Comparison of ENCODE assay signal across 19 mouse cellular contexts in genomic region chr15:9183995-9184394, GRCm38 (mm10). TPM values are rescaled to one million over a fixed set of nuclear protein-coding genes. Genes with fewer than 3 reads are reported as not detected.
DNase-seq lines count a peak whose midpoint lies in the region; ATAC-seq and TF ChIP-seq lines count a peak whose summit lies in the region.
"Had no signal": no experiment of that assay in that cellular context is flagged by ENCODE, and none has a peak within 500 bp of the region (broad histone marks: within the 10 kb centered on the region; RNA-seq: fewer than 3 reads in every experiment).

No protein-coding gene starts in this region.

- H3K27me3 ChIP-seq in lung, postnatal 0 days (replicated peaks; ENCODE audit: insufficient read depth, low read length), result no peaks in the 10 kb centered on the region
- H3K27me3 ChIP-seq: CH12.LX, Patski had no signal

- no peak overlapping the region for H3K4me3 ChIP-seq in lung, postnatal 0 days (ENCODE audit: low read depth, low read length)

- no peaks in the 10 kb centered on the region for H3K4me1 ChIP-seq in lung, postnatal 0 days (ENCODE audit: insufficient read depth, low read depth, low read length)

- peak; percentile 54 for DNase-seq in lung, postnatal 0 days (ENCODE audit: low spot score)
- DNase-seq in lung, postnatal 4 days, result no peak
- peak; percentile 8 for DNase-seq in lung, postnatal 36 days
- no peak for DNase-seq in lung, postnatal 14 days
- DNase-seq: adrenal gland, adult 2 months; adrenal gland, adult 8-10 months; adrenal gland, postnatal 10 days; adrenal gland, postnatal 14 days; adrenal gland, postnatal 25 days; adrenal gland, postnatal 36 days; B cell, adult 2 months; cerebellum, adult 11 months; cerebellum, adult 11-12 months; cerebellum, adult 18-20 months had no signal

- TF ChIP-seq CTCF in lung, postnatal 0 days (IDR thresholded peaks at IDR 0.05), result no peak

- peak; percentile 93 for ATAC-seq in lung, postnatal 0 days
- ATAC-seq: activated CD4-positive, CD25-positive, alpha-beta regulatory T cell, adult 4 months; CD4-positive, CD25-positive, alpha-beta regulatory T cell, adult 4 months; Patski had no signal

- H3K9me3 ChIP-seq in lung, postnatal 0 days (ENCODE audit: low read length), result no peaks in the 10 kb centered on the region
- H3K9me3 ChIP-seq: G1E had no signal

- H3K9ac ChIP-seq in lung, postnatal 0 days (replicated peaks; ENCODE audit: low read depth), result no peak overlapping the region

- H3K4me2 ChIP-seq in lung, postnatal 0 days (replicated peaks; ENCODE audit: low read depth, low read length), result no peak overlapping the region

- TF ChIP-seq EP300 in lung, postnatal 0 days (IDR thresholded peaks at IDR 0.05), result 0 out of 2 replicates have a peak, but pooled peaks have one; percentile 10

- 77% methylated on average over 5 of the region's 5 CpGs for WGBS in lung, postnatal 0 days

- peaks cover 11% of the 10 kb centered on the region; the same call in 1 of the 2 replicates for H3K36me3 ChIP-seq in lung, postnatal 0 days (ENCODE audit: insufficient read depth, low read length)

- no peak overlapping the region for H3K27ac ChIP-seq in lung, postnatal 0 days (ENCODE audit: low read length)

RNA-seq across cellular contexts. Expression of gene Skp2, which starts 28.8 kb away (rescaled TPM):
- polyA plus RNA-seq in lung, postnatal 0 days (2015; fragmentation: Nextera tagmentation; extraction: Ambion mirVana), result 5.0 and 5.7 TPM in 2 replicates

RNA-seq across cellular contexts. Expression of gene Lmbrd2, which starts 43.6 kb away (rescaled TPM):
- 2.1 and 2.4 TPM in 2 replicates for polyA plus RNA-seq in lung, postnatal 0 days (2015; fragmentation: Nextera tagmentation; extraction: Ambion mirVana)

Comparison
In these comparisons a context has a peak if more than half of its experiments do, and no peak if none do; other contexts are left out.
1. DNase-seq: peak in lung, postnatal 0 days (single experiment) and lung, postnatal 36 days (single experiment); none in lung, postnatal 4 days (0 of 2) and lung, postnatal 14 days (single experiment).